Mouse (Mus musculus): ENCODE measurements around the gene Prelid1. TPM values are rescaled to one million over a fixed set of nuclear protein-coding genes. Genes with fewer than 3 reads are reported as not detected.

Prelid1 gene
- polyA plus RNA-seq, 1 experiment from 2014 or later: 447 TPM

GRCm38 (mm10) chr13:55329109-55329682, 8.9 kb downstream of the Prelid1 start:
- peak overlapping the region; percentile 84 for H3K9ac ChIP-seq (ENCODE audit: low read depth, low read length)
- peak overlapping the region; percentile 94 for H3K4me2 ChIP-seq
- H3K4me3 ChIP-seq (ENCODE audit: low read depth, low read length): peak overlapping the region; percentile 70
- H3K4me1 ChIP-seq (ENCODE audit: control insufficient read depth, insufficient read depth, low read length): peaks cover 19% of the 10 kb centered on the region
- 3% methylated on average over 29 of the region's 29 CpGs for WGBS (ENCODE audit: insufficient replicate concordance)
- peak overlapping the region; percentile 89 for H3K27ac ChIP-seq (ENCODE audit: low read depth, low read length)
- ATAC-seq (replicated peaks; ENCODE audit: insufficient number of reproducible peaks, low FRiP score, low TSS enrichment): 0 out of 2 replicates have a peak, but pooled peaks have one; percentile 18
- no peaks in the 10 kb centered on the region for H3K9me3 ChIP-seq (replicated peaks; ENCODE audit: control insufficient read depth, low read length)
- H3K27me3 ChIP-seq (ENCODE audit: control insufficient read depth, insufficient read depth, low read length): peaks cover 6% of the 10 kb centered on the region
- peaks cover 13% of the 10 kb centered on the region for H3K36me3 ChIP-seq (ENCODE audit: control insufficient read depth, insufficient read depth, low read length)

GRCm38 (mm10) chr13:55329683-55330566, 9.6 kb downstream of the Prelid1 start, which contains the start of gene Mxd3:
Gene Mxd3 (minus strand): TSS chr13:55329823.
- H3K4me2 ChIP-seq: peak within 1 kb of the TSS; percentile 94
- H3K36me3 ChIP-seq (ENCODE audit: control insufficient read depth, insufficient read depth, low read length): peaks cover 10% of the 10 kb centered on the region
- H3K9me3 ChIP-seq (replicated peaks; ENCODE audit: control insufficient read depth, low read length): no peaks in the 10 kb centered on the region
- H3K27me3 ChIP-seq (ENCODE audit: control insufficient read depth, insufficient read depth, low read length): peaks cover 6% of the 10 kb centered on the region
- H3K4me1 ChIP-seq (ENCODE audit: control insufficient read depth, insufficient read depth, low read length): peaks cover 19% of the 10 kb centered on the region
- ATAC-seq (replicated peaks; ENCODE audit: insufficient number of reproducible peaks, low FRiP score, low TSS enrichment): peak; percentile 84
- under 1% methylated on average over 80 of the region's 82 CpGs for WGBS (ENCODE audit: insufficient replicate concordance)
- H3K9ac ChIP-seq (ENCODE audit: low read depth, low read length): peak within 1 kb of the TSS; percentile 84
- peak within 1 kb of the TSS; percentile 89 for H3K27ac ChIP-seq (ENCODE audit: low read depth, low read length)
- peak within 1 kb of the TSS; percentile 70 for H3K4me3 ChIP-seq (ENCODE audit: low read depth, low read length)

- peak overlapping the region; percentile 84 for H3K9ac ChIP-seq (ENCODE audit: low read depth, low read length)
- H3K27me3 ChIP-seq (ENCODE audit: control insufficient read depth, insufficient read depth, low read length): peaks cover 6% of the 10 kb centered on the region
- peak overlapping the region; percentile 70 for H3K4me3 ChIP-seq (ENCODE audit: low read depth, low read length)
- WGBS (ENCODE audit: insufficient replicate concordance): 44% methylated on average over 14 of the region's 14 CpGs
- peaks cover 2% of the 10 kb centered on the region for H3K36me3 ChIP-seq (ENCODE audit: control insufficient read depth, insufficient read depth, low read length)
- ATAC-seq (replicated peaks; ENCODE audit: insufficient number of reproducible peaks, low FRiP score, low TSS enrichment): 0 out of 2 replicates have a peak, but pooled peaks have one; percentile 6
- H3K9me3 ChIP-seq (replicated peaks; ENCODE audit: control insufficient read depth, low read length): no peaks in the 10 kb centered on the region
- H3K4me1 ChIP-seq (ENCODE audit: control insufficient read depth, insufficient read depth, low read length): peaks cover 19% of the 10 kb centered on the region
- H3K4me2 ChIP-seq: peak overlapping the region; percentile 94
- peak overlapping the region; percentile 89 for H3K27ac ChIP-seq (ENCODE audit: low read depth, low read length)
Observed at GRCm38 (mm10) chr13:55330567-55331400, 10.5 kb downstream of the Prelid1 start.

GRCm38 (mm10) chr13:55332331-55332730, 12.0 kb downstream of the Prelid1 start:
- no peak overlapping the region for H3K4me3 ChIP-seq (ENCODE audit: low read depth, low read length)
- peaks cover 6% of the 10 kb centered on the region for H3K27me3 ChIP-seq (ENCODE audit: control insufficient read depth, insufficient read depth, low read length)
- WGBS (ENCODE audit: insufficient replicate concordance): 71% methylated on average over 3 of the region's 3 CpGs
- H3K4me1 ChIP-seq (ENCODE audit: control insufficient read depth, insufficient read depth, low read length): peaks cover 19% of the 10 kb centered on the region
- ATAC-seq (replicated peaks; ENCODE audit: insufficient number of reproducible peaks, low FRiP score, low TSS enrichment): no peak
- H3K4me2 ChIP-seq: no peak overlapping the region
- no peak overlapping the region for H3K27ac ChIP-seq (ENCODE audit: low read depth, low read length)
- H3K36me3 ChIP-seq (ENCODE audit: control insufficient read depth, insufficient read depth, low read length): no peaks in the 10 kb centered on the region
- no peaks in the 10 kb centered on the region for H3K9me3 ChIP-seq (replicated peaks; ENCODE audit: control insufficient read depth, low read length)
- H3K9ac ChIP-seq (ENCODE audit: low read depth, low read length): no peak overlapping the region

GRCm38 (mm10) chr13:55335701-55336100, 15.4 kb downstream of the Prelid1 start:
- WGBS (ENCODE audit: insufficient replicate concordance): 70% methylated on average over 4 of the region's 4 CpGs

GRCm38 (mm10) chr13:55337341-55337975, 17.2 kb downstream of the Prelid1 start:
- ATAC-seq (replicated peaks; ENCODE audit: insufficient number of reproducible peaks, low FRiP score, low TSS enrichment): no peak
- no peaks in the 10 kb centered on the region for H3K4me1 ChIP-seq (ENCODE audit: control insufficient read depth, insufficient read depth, low read length)
- no peak overlapping the region for H3K4me3 ChIP-seq (ENCODE audit: low read depth, low read length)
- no peak overlapping the region for H3K9ac ChIP-seq (ENCODE audit: low read depth, low read length)
- H3K4me2 ChIP-seq: no peak overlapping the region
- 77% methylated on average over 10 of the region's 10 CpGs for WGBS (ENCODE audit: insufficient replicate concordance)
- no peak overlapping the region for H3K27ac ChIP-seq (ENCODE audit: low read depth, low read length)
- H3K36me3 ChIP-seq (ENCODE audit: control insufficient read depth, insufficient read depth, low read length): no peaks in the 10 kb centered on the region
- H3K9me3 ChIP-seq (replicated peaks; ENCODE audit: control insufficient read depth, low read length): no peaks in the 10 kb centered on the region
- no peaks in the 10 kb centered on the region for H3K27me3 ChIP-seq (ENCODE audit: control insufficient read depth, insufficient read depth, low read length)

More at GRCm38 (mm10) chr13:55335701-55336100, 15.4 kb downstream of the Prelid1 start:
- no peak overlapping the region for H3K4me2 ChIP-seq
- no peak for ATAC-seq (replicated peaks; ENCODE audit: insufficient number of reproducible peaks, low FRiP score, low TSS enrichment)
- H3K4me1 ChIP-seq (ENCODE audit: control insufficient read depth, insufficient read depth, low read length): peaks cover 1% of the 10 kb centered on the region; the same call in 1 of the 2 replicates
- H3K9ac ChIP-seq (ENCODE audit: low read depth, low read length): no peak overlapping the region
- H3K36me3 ChIP-seq (ENCODE audit: control insufficient read depth, insufficient read depth, low read length): no peaks in the 10 kb centered on the region
- H3K9me3 ChIP-seq (replicated peaks; ENCODE audit: control insufficient read depth, low read length): no peaks in the 10 kb centered on the region
- H3K27ac ChIP-seq (ENCODE audit: low read depth, low read length): no peak overlapping the region
- H3K4me3 ChIP-seq (ENCODE audit: low read depth, low read length): no peak overlapping the region
- no peaks in the 10 kb centered on the region for H3K27me3 ChIP-seq (ENCODE audit: control insufficient read depth, insufficient read depth, low read length)

- Histone ChIP-seq H3K27ac (ENCODE audit: low read depth, low read length) (no peak overlapping the region), H3K4me1 (ENCODE audit: control insufficient read depth, insufficient read depth, low read length) (no peaks in the 10 kb centered on the region), H3K4me2 (no peak overlapping the region), H3K9ac (ENCODE audit: low read depth, low read length) (no peak overlapping the region), H3K9me3 (replicated peaks; ENCODE audit: control insufficient read depth, low read length) (no peaks in the 10 kb centered on the region), H3K4me3 (ENCODE audit: low read depth, low read length) (no peak overlapping the region), H3K36me3 (ENCODE audit: control insufficient read depth, insufficient read depth, low read length) (no peaks in the 10 kb centered on the region), H3K27me3 (ENCODE audit: control insufficient read depth, insufficient read depth, low read length) (no peaks in the 10 kb centered on the region)
- 63% methylated on average over 12 of the region's 12 CpGs for WGBS (ENCODE audit: insufficient replicate concordance)
- no peak for ATAC-seq (replicated peaks; ENCODE audit: insufficient number of reproducible peaks, low FRiP score, low TSS enrichment)
Observed at GRCm38 (mm10) chr13:55338131-55339054, 18.1 kb downstream of the Prelid1 start.

Measured in heart, embryonic 11.5 days (tissue).